ENCODE assay signal across 31 mouse cellular contexts in the genomic region with DNA sequence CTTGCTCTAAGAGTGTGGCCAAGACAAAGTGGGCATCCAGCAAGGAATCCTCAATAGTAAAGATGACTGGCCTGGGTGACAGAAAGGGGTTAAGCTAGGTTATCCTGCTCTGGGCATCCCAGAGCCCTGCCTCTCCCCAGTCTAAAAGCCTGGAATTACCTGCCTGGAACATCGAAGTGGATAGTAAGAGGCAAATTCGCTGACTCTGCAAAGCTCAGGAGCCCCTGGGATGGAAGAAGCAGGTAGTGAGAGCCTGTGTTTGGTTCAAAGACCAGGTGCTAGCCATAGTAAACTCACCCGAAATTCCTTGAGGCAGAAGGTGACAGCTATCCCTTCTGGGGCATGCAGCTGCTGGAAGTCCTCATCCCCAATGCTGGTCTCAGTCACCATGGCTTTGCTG. TPM values are rescaled to one million over a fixed set of nuclear protein-coding genes. Genes with fewer than 3 reads are reported as not detected.
DNase-seq lines count a peak whose midpoint lies in the region; ATAC-seq and TF ChIP-seq lines count a peak whose summit lies in the region.
"Had no signal": no experiment of that assay in that cellular context is flagged by ENCODE, and none has a peak within 500 bp of the region (broad histone marks: within the 10 kb centered on the region; RNA-seq: fewer than 3 reads in every experiment).

No protein-coding gene starts in this region.

- no peak overlapping the region for H3K4me3 ChIP-seq in heart, embryonic 13.5 days
- no peak overlapping the region for H3K4me3 ChIP-seq in heart, adult 2 months
- no peak overlapping the region for H3K4me3 ChIP-seq in liver, embryonic 11.5 days (ENCODE audit: low read depth, low read length)
- H3K4me3 ChIP-seq in liver, postnatal 0 days (ENCODE audit: low read depth, low read length), result no peak overlapping the region
- no peak overlapping the region for H3K4me3 ChIP-seq in intestine, embryonic 16.5 days (ENCODE audit: low read length)
- H3K4me3 ChIP-seq in liver, embryonic 16.5 days (ENCODE audit: low read depth, low read length), result no peak overlapping the region
- H3K4me3 ChIP-seq: embryonic facial prominence, embryonic 12.5 days; forebrain, embryonic 13.5 days; gastrocnemius, adult 2 months; limb, embryonic 12.5 days; megakaryocyte, embryonic 14.5 days; neural tube, embryonic 13.5 days had no signal

- H3K9ac ChIP-seq in heart, embryonic 13.5 days, result no peak overlapping the region; the same call in 1 of the 2 replicates
- no peak overlapping the region for H3K9ac ChIP-seq in heart, adult 2 months (ENCODE audit: low read depth, low read length)
- H3K9ac ChIP-seq in liver, embryonic 11.5 days (ENCODE audit: low read depth, low read length), result no peak overlapping the region; the same call in 1 of the 2 replicates
- H3K9ac ChIP-seq in liver, postnatal 0 days (replicated peaks), result no peak overlapping the region
- H3K9ac ChIP-seq in intestine, embryonic 16.5 days (ENCODE audit: low read depth, low read length), result 0 out of 2 replicates have a peak overlapping the region, but pooled peaks have one; percentile 0
- H3K9ac ChIP-seq in liver, embryonic 16.5 days (ENCODE audit: low read depth, low read length), result no peak overlapping the region
- H3K9ac ChIP-seq: embryonic facial prominence, embryonic 12.5 days; limb, embryonic 12.5 days; lung, embryonic 14.5 days; neural tube, embryonic 13.5 days had no signal

- peaks cover 75% of the 10 kb centered on the region for H3K36me3 ChIP-seq in heart, embryonic 13.5 days
- peaks cover 12% of the 10 kb centered on the region for H3K36me3 ChIP-seq in heart, adult 2 months (ENCODE audit: control insufficient read depth, insufficient read depth, low read length)
- H3K36me3 ChIP-seq in liver, embryonic 11.5 days (ENCODE audit: control insufficient read depth, insufficient read depth, low read length), result peaks cover 44% of the 10 kb centered on the region
- peaks cover 53% of the 10 kb centered on the region for H3K36me3 ChIP-seq in liver, postnatal 0 days (replicated peaks; ENCODE audit: insufficient read depth, low read length)
- peaks cover 23% of the 10 kb centered on the region; the same call in 1 of the 2 replicates for H3K36me3 ChIP-seq in intestine, embryonic 16.5 days (ENCODE audit: control insufficient read depth, insufficient read depth, low read length)
- peaks cover 33% of the 10 kb centered on the region for H3K36me3 ChIP-seq in liver, embryonic 16.5 days (ENCODE audit: control insufficient read depth, insufficient read depth)

- H3K9me3 ChIP-seq in heart, embryonic 13.5 days, result no peaks in the 10 kb centered on the region
- no peaks in the 10 kb centered on the region for H3K9me3 ChIP-seq in liver, embryonic 11.5 days (ENCODE audit: control insufficient read depth, low read length)
- no peaks in the 10 kb centered on the region for H3K9me3 ChIP-seq in liver, postnatal 0 days (ENCODE audit: low read length)
- H3K9me3 ChIP-seq in intestine, embryonic 16.5 days (ENCODE audit: control insufficient read depth, low read length), result no peaks in the 10 kb centered on the region
- H3K9me3 ChIP-seq in liver, embryonic 16.5 days (replicated peaks; ENCODE audit: control insufficient read depth, low read length), result no peaks in the 10 kb centered on the region
- H3K9me3 ChIP-seq: embryonic facial prominence, embryonic 12.5 days; forebrain, embryonic 13.5 days; limb, embryonic 12.5 days; megakaryocyte, embryonic 14.5 days; neural tube, embryonic 13.5 days had no signal

- 0 out of 2 replicates have a peak overlapping the region, but pooled peaks have one; percentile 24 for H3K27ac ChIP-seq in heart, embryonic 13.5 days (replicated peaks)
- H3K27ac ChIP-seq in heart, adult 2 months, result no peak overlapping the region
- peak overlapping the region; percentile 50 for H3K27ac ChIP-seq in liver, embryonic 11.5 days (ENCODE audit: low read depth, low read length)
- H3K27ac ChIP-seq in liver, postnatal 0 days (ENCODE audit: low read depth), result no peak overlapping the region
- peak overlapping the region; percentile 38; the same call in 1 of the 2 replicates for H3K27ac ChIP-seq in intestine, embryonic 16.5 days (ENCODE audit: low read length)
- peak overlapping the region; percentile 46; the same call in 1 of the 2 replicates for H3K27ac ChIP-seq in liver, embryonic 16.5 days (ENCODE audit: low read length)
- H3K27ac ChIP-seq: forebrain, embryonic 13.5 days; gastrocnemius, adult 2 months; neural tube, embryonic 13.5 days had no signal

- 63% methylated on average over 3 of the region's 3 CpGs for WGBS in heart, embryonic 13.5 days
- WGBS in heart, adult 2 months, result 70% methylated on average over 3 of the region's 3 CpGs
- whole genome bisulfite sequencing in liver, embryonic 11.5 days, result 73% methylated on average over 3 of the region's 3 CpGs
- WGBS in liver, postnatal 0 days (ENCODE audit: insufficient replicate concordance), result 53% methylated on average over 3 of the region's 3 CpGs
- WGBS in intestine, embryonic 16.5 days, result 66% methylated on average over 3 of the region's 3 CpGs
- 57% methylated on average over 3 of the region's 3 CpGs for WGBS in liver, embryonic 16.5 days (ENCODE audit: insufficient replicate concordance)

- DNase-seq in heart, adult 2 months, result no peak
- no peak for DNase-seq in liver, embryonic 11.5 days (ENCODE audit: low spot score)
- DNase-seq in liver, postnatal 0 days, result no peak
- DNase-seq in embryo, embryonic 10 days (ENCODE audit: low spot score), result no peak
- DNase-seq in embryo, embryonic 10.5 days (ENCODE audit: low spot score), result no peak
- DNase-seq: cerebellum, adult 8-10 months; heart, postnatal 4 days; kidney, adult 11 months; layer of hippocampus, postnatal 36 days; midbrain, embryonic 14.5 days; retina, postnatal 1 day; right cerebral cortex, postnatal 25 days; spleen, adult 18-20 months; thymus, postnatal 25 days had no signal

- no peak for TF ChIP-seq POLR2A in heart, adult 2 months (IDR thresholded peaks at IDR 0.05; ENCODE audit: insufficient read depth, low read depth, low read length)

- H3K79me2 ChIP-seq in heart, adult 2 months (replicated peaks; ENCODE audit: control insufficient read depth, insufficient read depth, low read length), result peaks cover 4% of the 10 kb centered on the region; the same call in 1 of the 2 replicates

- H3K4me1 ChIP-seq in heart, embryonic 13.5 days, result peaks cover 61% of the 10 kb centered on the region
- peaks cover 14% of the 10 kb centered on the region for H3K4me1 ChIP-seq in heart, adult 2 months (ENCODE audit: control insufficient read depth, insufficient read depth, low read length)
- H3K4me1 ChIP-seq in liver, embryonic 11.5 days (replicated peaks; ENCODE audit: control insufficient read depth, insufficient read depth, low read length), result peaks cover 37% of the 10 kb centered on the region
- peaks cover 46% of the 10 kb centered on the region for H3K4me1 ChIP-seq in liver, postnatal 0 days (ENCODE audit: insufficient read depth)
- peaks cover 46% of the 10 kb centered on the region for H3K4me1 ChIP-seq in intestine, embryonic 16.5 days (ENCODE audit: control insufficient read depth, insufficient read depth, low read length)
- H3K4me1 ChIP-seq in liver, embryonic 16.5 days (ENCODE audit: control insufficient read depth, low read depth, low read length), result peaks cover 60% of the 10 kb centered on the region

- no peak for TF ChIP-seq CTCF in heart, adult 2 months (IDR thresholded peaks at IDR 0.05)
- TF ChIP-seq CTCF in liver, postnatal 0 days (IDR thresholded peaks at IDR 0.05; ENCODE audit: low read depth), result no peak

- no peaks in the 10 kb centered on the region for H3K27me3 ChIP-seq in heart, embryonic 13.5 days (replicated peaks)
- no peaks in the 10 kb centered on the region for H3K27me3 ChIP-seq in heart, adult 2 months (ENCODE audit: control insufficient read depth, insufficient read depth, low read length)
- no peaks in the 10 kb centered on the region for H3K27me3 ChIP-seq in liver, embryonic 11.5 days (replicated peaks; ENCODE audit: control insufficient read depth, insufficient read depth, low read length)
- H3K27me3 ChIP-seq in liver, postnatal 0 days (ENCODE audit: insufficient read depth, low read length), result no peaks in the 10 kb centered on the region
- H3K27me3 ChIP-seq in intestine, embryonic 16.5 days (replicated peaks; ENCODE audit: control insufficient read depth, insufficient read depth, low read length), result no peaks in the 10 kb centered on the region
- no peaks in the 10 kb centered on the region for H3K27me3 ChIP-seq in liver, embryonic 16.5 days (ENCODE audit: control insufficient read depth, insufficient read depth, low read depth, low read length)
- H3K27me3 ChIP-seq: embryonic facial prominence, embryonic 12.5 days; forebrain, embryonic 13.5 days; limb, embryonic 12.5 days; megakaryocyte, embryonic 14.5 days; neural tube, embryonic 13.5 days had no signal

- H3K4me2 ChIP-seq in heart, embryonic 13.5 days, result no peak overlapping the region
- no peak overlapping the region for H3K4me2 ChIP-seq in liver, embryonic 11.5 days
- H3K4me2 ChIP-seq in liver, postnatal 0 days (ENCODE audit: low read depth, low read length), result no peak overlapping the region
- no peak overlapping the region for H3K4me2 ChIP-seq in intestine, embryonic 16.5 days (ENCODE audit: low read depth, low read length)
- H3K4me2 ChIP-seq in liver, embryonic 16.5 days (ENCODE audit: low read depth, low read length), result no peak overlapping the region
- H3K4me2 ChIP-seq: embryonic facial prominence, embryonic 12.5 days; forebrain, embryonic 13.5 days; lung, embryonic 14.5 days; neural tube, embryonic 13.5 days had no signal

- ATAC-seq in heart, embryonic 13.5 days (ENCODE audit: extremely low read depth, insufficient number of reproducible peaks, low FRiP score, low TSS enrichment), result no peak
- ATAC-seq in liver, embryonic 11.5 days (replicated peaks; ENCODE audit: low FRiP score), result no peak
- no peak for ATAC-seq in liver, postnatal 0 days
- no peak for ATAC-seq in intestine, embryonic 16.5 days
- ATAC-seq in liver, embryonic 16.5 days (ENCODE audit: low read depth), result no peak
- ATAC-seq: forebrain, embryonic 13.5 days; hindbrain, embryonic 16.5 days had no signal

- no peak for TF ChIP-seq EP300 in heart, adult 2 months (IDR thresholded peaks at IDR 0.05; ENCODE audit: insufficient read depth, low read depth, low read length)
- TF ChIP-seq EP300 in liver, postnatal 0 days (IDR thresholded peaks at IDR 0.05; ENCODE audit: low read depth), result no peak

- intact Hi-C loops in heart, adult 2 months (cut with DNase I), result no loop called here

RNA-seq across cellular contexts. Expression of gene Rad9a, which starts 4.3 kb away (rescaled TPM):
- 21.3 and 22.2 TPM in 2 replicates for polyA plus RNA-seq in heart, embryonic 13.5 days (2015; fragmentation: Nextera tagmentation; extraction: Ambion mirVana)
- total RNA-seq in heart, adult 2 months (2021), result 1 to 10 TPM; 4.1 to 4.4 TPM
- polyA plus RNA-seq in heart, adult 2 months (2012; rRNA removed), result 13.5 and 13.9 TPM in 2 replicates
- 35.7 and 38.8 TPM in 2 replicates for polyA plus RNA-seq in liver, embryonic 11.5 days (2014; fragmentation: Nextera tagmentation; extraction: Ambion mirVana)
- 8.0 and 9.0 TPM in 2 replicates for polyA plus RNA-seq in liver, postnatal 0 days (2015; fragmentation: Nextera tagmentation; extraction: Ambion mirVana)
- polyA plus RNA-seq in intestine, embryonic 16.5 days (2015; fragmentation: Nextera tagmentation; extraction: Ambion mirVana), result 31.7 and 34.2 TPM in 2 replicates
- 14.1 and 14.2 TPM in 2 replicates for polyA plus RNA-seq in liver, embryonic 16.5 days (2015; fragmentation: Nextera tagmentation; extraction: Ambion mirVana)

RNA-seq across cellular contexts. Expression of gene Ppp1ca, which starts 5.3 kb away (rescaled TPM):
- 642 and 729 TPM in 2 replicates for polyA plus RNA-seq in heart, embryonic 13.5 days (2015; fragmentation: Nextera tagmentation; extraction: Ambion mirVana)
- total RNA-seq in heart, adult 2 months (2021), result 100 to 1,000 TPM; 272 to 313 TPM
- 406 and 497 TPM in 2 replicates for polyA plus RNA-seq in heart, adult 2 months (2012; rRNA removed)
- polyA plus RNA-seq in liver, embryonic 11.5 days (2014; fragmentation: Nextera tagmentation; extraction: Ambion mirVana), result 773 and 809 TPM in 2 replicates
- 269 and 284 TPM in 2 replicates for polyA plus RNA-seq in liver, postnatal 0 days (2015; fragmentation: Nextera tagmentation; extraction: Ambion mirVana)
- 759 and 799 TPM in 2 replicates for polyA plus RNA-seq in intestine, embryonic 16.5 days (2015; fragmentation: Nextera tagmentation; extraction: Ambion mirVana)
- 380 and 393 TPM in 2 replicates for polyA plus RNA-seq in liver, embryonic 16.5 days (2015; fragmentation: Nextera tagmentation; extraction: Ambion mirVana)

RNA-seq across cellular contexts. Expression of gene Tbc1d10c, which starts 6.1 kb away (rescaled TPM):
- 2.0 and 2.7 TPM in 2 replicates for polyA plus RNA-seq in heart, embryonic 13.5 days (2015; fragmentation: Nextera tagmentation; extraction: Ambion mirVana)
- total RNA-seq in heart, adult 2 months (2021), result 10 to 100 TPM; 12.4 to 14.4 TPM
- polyA plus RNA-seq in heart, adult 2 months (2012; rRNA removed), result 13.7 and 15.8 TPM in 2 replicates
- 3.3 and 3.4 TPM in 2 replicates for polyA plus RNA-seq in liver, embryonic 11.5 days (2014; fragmentation: Nextera tagmentation; extraction: Ambion mirVana)
- 8.4 and 9.9 TPM in 2 replicates for polyA plus RNA-seq in liver, postnatal 0 days (2015; fragmentation: Nextera tagmentation; extraction: Ambion mirVana)
- polyA plus RNA-seq in intestine, embryonic 16.5 days (2015; fragmentation: Nextera tagmentation; extraction: Ambion mirVana), result 3.6 and 4.0 TPM in 2 replicates
- 5.5 and 8.1 TPM in 2 replicates for polyA plus RNA-seq in liver, embryonic 16.5 days (2015; fragmentation: Nextera tagmentation; extraction: Ambion mirVana)

RNA-seq across cellular contexts. Expression of gene Clcf1, which starts 16.9 kb away (rescaled TPM):
- 1.1 and 1.9 TPM in 2 replicates for polyA plus RNA-seq in heart, embryonic 13.5 days (2015; fragmentation: Nextera tagmentation; extraction: Ambion mirVana)
- total RNA-seq in heart, adult 2 months (2021), result 1 to 10 TPM in 1 of 2 experiments, under 1 TPM in 1; 0.55 to 1.0 TPM
- 2.8 and 5.4 TPM in 2 replicates for polyA plus RNA-seq in heart, adult 2 months (2012; rRNA removed)
- 1.9 and 2.4 TPM in 2 replicates for polyA plus RNA-seq in liver, embryonic 11.5 days (2014; fragmentation: Nextera tagmentation; extraction: Ambion mirVana)
- 0.91 and 1.1 TPM in 2 replicates for polyA plus RNA-seq in liver, postnatal 0 days (2015; fragmentation: Nextera tagmentation; extraction: Ambion mirVana)
- 5.9 TPM in 2 replicates for polyA plus RNA-seq in intestine, embryonic 16.5 days (2015; fragmentation: Nextera tagmentation; extraction: Ambion mirVana)
- polyA plus RNA-seq in liver, embryonic 16.5 days (2015; fragmentation: Nextera tagmentation; extraction: Ambion mirVana), result 0.39 and 0.61 TPM in 2 replicates

RNA-seq across cellular contexts. Expression of gene AC109138.7, which starts 17.0 kb away (rescaled TPM):
- not detected in 2 replicates for polyA plus RNA-seq in heart, embryonic 13.5 days (2015; fragmentation: Nextera tagmentation; extraction: Ambion mirVana)
- total RNA-seq in heart, adult 2 months (2021), result not detected
- polyA plus RNA-seq in heart, adult 2 months (2012; rRNA removed), result 15.3 TPM in 1 of 2 replicates, not detected in the other
- polyA plus RNA-seq in liver, embryonic 11.5 days (2014; fragmentation: Nextera tagmentation; extraction: Ambion mirVana), result not detected in 2 replicates
- polyA plus RNA-seq in liver, postnatal 0 days (2015; fragmentation: Nextera tagmentation; extraction: Ambion mirVana), result not detected in 2 replicates
- not detected in 2 replicates for polyA plus RNA-seq in intestine, embryonic 16.5 days (2015; fragmentation: Nextera tagmentation; extraction: Ambion mirVana)
- polyA plus RNA-seq in liver, embryonic 16.5 days (2015; fragmentation: Nextera tagmentation; extraction: Ambion mirVana), result not detected in 2 replicates
- total RNA-seq: adrenal gland, postnatal 14 days; common myeloid progenitor, adult 5-6 weeks; gastrocnemius, adult 2 months; gastrocnemius, postnatal 4 days; heart, postnatal 4 days; layer of hippocampus, adult 8-10 months; layer of hippocampus, postnatal 36 days; left cerebral cortex, postnatal 10 days had no signal
- polyA plus RNA-seq: embryonic facial prominence, embryonic 12.5 days; forebrain, embryonic 13.5 days; heart, embryonic 16.5 days; hindbrain, embryonic 16.5 days; limb, embryonic 12.5 days; lung, embryonic 14.5 days; midbrain, embryonic 14.5 days; neural tube, embryonic 13.5 days had no signal

Comparison
In these comparisons a context has a peak if more than half of its experiments do, and no peak if none do; other contexts are left out.
1. H3K27ac ChIP-seq: peak in heart, embryonic 13.5 days (single experiment), liver, embryonic 11.5 days (single experiment), intestine, embryonic 16.5 days (single experiment) and liver, embryonic 16.5 days (single experiment); none in heart, adult 2 months (single experiment) and liver, postnatal 0 days (single experiment).